Mouse (Mus musculus): ENCODE measurements around the gene B4galt2.

Gene B4galt2

GRCm38 (mm10) chr4:117912131-117912561, 28.9 kb upstream of the B4galt2 start:
- in situ Hi-C loops (cut with MboI, MseI): loop anchor here (10.0 kb wide), 1 partner anchor 1363 kb away; no protein-coding TSS in a partner anchor

- in situ Hi-C loops (cut with MboI, MseI): no loop called here
These were observed 25.7 kb upstream of the B4galt2 start for GRCm38 (mm10) chr4:117908834-117909453.

GRCm38 (mm10) chr4:117906196-117906595, 22.9 kb upstream of the B4galt2 start:
- in situ Hi-C loops (cut with MboI, MseI): no loop called here

- in situ Hi-C loops (cut with MboI, MseI): no loop called here
These were observed 21.5 kb upstream of the B4galt2 start for GRCm38 (mm10) chr4:117904761-117905160.

GRCm38 (mm10) chr4:117904094-117904493, 20.8 kb upstream of the B4galt2 start:
- in situ Hi-C loops (cut with MboI, MseI): no loop called here

GRCm38 (mm10) chr4:117898111-117898510, 14.8 kb upstream of the B4galt2 start:
- in situ Hi-C loops (cut with MboI, MseI): loop anchor here (25.0 kb wide), 1 partner anchor 1214 kb away; the partner anchor contains the start of gene Slc2a1

GRCm38 (mm10) chr4:117896031-117896430, 12.7 kb upstream of the B4galt2 start:
- in situ Hi-C loops (cut with MboI, MseI): loop anchor here (25.0 kb wide), 1 partner anchor 1216 kb away; the partner anchor contains the start of gene Slc2a1

GRCm38 (mm10) chr4:117895339-117895738, 12.1 kb upstream of the B4galt2 start:
- in situ Hi-C loops (cut with MboI, MseI): loop anchor here (25.0 kb wide), 1 partner anchor 1217 kb away; the partner anchor contains the start of gene Slc2a1

- in situ Hi-C loops (cut with MboI, MseI): loop anchor here (25.0 kb wide), 1 partner anchor 1218 kb away; the partner anchor contains the start of gene Slc2a1
These were observed 11.3 kb upstream of the B4galt2 start for GRCm38 (mm10) chr4:117894601-117895000.

- in situ Hi-C loops (cut with MboI, MseI): loop anchor here (25.0 kb wide), 1 partner anchor 1219 kb away; the partner anchor contains the start of gene Slc2a1
These were observed 10.1 kb upstream of the B4galt2 start for GRCm38 (mm10) chr4:117893376-117893775.

GRCm38 (mm10) chr4:117891738-117892161, 8.5 kb upstream of the B4galt2 start, which contains the start of gene Dph2:
Dph2 (minus strand) TSS chr4:117892032.
- in situ Hi-C loops (cut with MboI, MseI): loop anchor here (25.0 kb wide), 1 partner anchor 1221 kb away; the partner anchor contains the start of gene Slc2a1

GRCm38 (mm10) chr4:117890750-117891149, 7.5 kb upstream of the B4galt2 start:
- in situ Hi-C loops (cut with MboI, MseI): loop anchor here (25.0 kb wide), 1 partner anchor 1222 kb away; the partner anchor contains the start of gene Slc2a1

GRCm38 (mm10) chr4:117890031-117890430, 6.7 kb upstream of the B4galt2 start:
- in situ Hi-C loops (cut with MboI, MseI): loop anchor here (25.0 kb wide), 1 partner anchor 1222 kb away; the partner anchor contains the start of gene Slc2a1

- in situ Hi-C loops (cut with MboI, MseI): loop anchor here (25.0 kb wide), 1 partner anchor 1223 kb away; the partner anchor contains the start of gene Slc2a1
These were observed 6.2 kb upstream of the B4galt2 start for GRCm38 (mm10) chr4:117889471-117889870.

GRCm38 (mm10) chr4:117887920-117888319, 4.6 kb upstream of the B4galt2 start:
- in situ Hi-C loops (cut with MboI, MseI): loop anchor here (25.0 kb wide), 1 partner anchor 1224 kb away; the partner anchor contains the start of gene Slc2a1

GRCm38 (mm10) chr4:117887133-117887532, 3.8 kb upstream of the B4galt2 start, which contains the start of gene Atp6v0b:
Atp6v0b (minus strand) TSS chr4:117887333.
- in situ Hi-C loops (cut with MboI, MseI): loop anchor here (25.0 kb wide), 1 partner anchor 1225 kb away; the partner anchor contains the start of gene Slc2a1

- in situ Hi-C loops (cut with MboI, MseI): loop anchor here (25.0 kb wide), 1 partner anchor 1226 kb away; the partner anchor contains the start of gene Slc2a1
These were observed 3.4 kb upstream of the B4galt2 start for GRCm38 (mm10) chr4:117886644-117887043.

GRCm38 (mm10) chr4:117885994-117886393, 2.7 kb upstream of the B4galt2 start:
- in situ Hi-C loops (cut with MboI, MseI): loop anchor here (25.0 kb wide), 1 partner anchor 1226 kb away; the partner anchor contains the start of gene Slc2a1

GRCm38 (mm10) chr4:117885093-117885492, 1.8 kb upstream of the B4galt2 start:
- in situ Hi-C loops (cut with MboI, MseI): loop anchor here (25.0 kb wide), 1 partner anchor 1227 kb away; the partner anchor contains the start of gene Slc2a1

GRCm38 (mm10) chr4:117884146-117884545, 859 bp upstream of the B4galt2 start:
- in situ Hi-C loops (cut with MboI, MseI): loop anchor here (5.0 to 25.0 kb wide), 2 partner anchors 52 to 1228 kb away; partner anchors contain the start of genes Slc2a1 and Slc6a9

- in situ Hi-C loops (cut with MboI, MseI): loop anchor here (25.0 kb wide), 1 partner anchor 1234 kb away; the partner anchor contains the start of gene Slc2a1
These were observed 4.6 kb downstream of the B4galt2 start for GRCm38 (mm10) chr4:117878703-117879102.

- in situ Hi-C loops (cut with MboI, MseI): loop anchor here (25.0 kb wide), 1 partner anchor 1234 kb away; the partner anchor contains the start of gene Slc2a1
These were observed 5.0 kb downstream of the B4galt2 start for GRCm38 (mm10) chr4:117878301-117878700.

Measured in T-helper 2 cell (primary cell).